Mouse (Mus musculus) forebrain, embryonic 13.5 days (tissue): ENCODE data around the gene Ccdc34. TPM values are rescaled to one million over a fixed set of nuclear protein-coding genes. Genes with fewer than 3 reads are reported as not detected.

Experiments
- ATAC-seq: fragments of 200-750 bp; cut with Nextera tagmentation; 2 replicates; pipeline ENCODE4 v1.8.0; 2017
- H3K27ac ChIP-seq: fragments of 300-500 bp; sonication (generic); 2 replicates; pipeline ENCODE4 v1.5.1; 2015; ENCODE audit warnings: inconsistent platforms, mild to moderate bottlenecking, moderate library complexity
- H3K27me3 ChIP-seq: fragments of 300-500 bp; sonication (generic); 2 replicates; pipeline ENCODE4 v1.6.1; 2015; ENCODE audit warnings: mild to moderate bottlenecking, inconsistent platforms
- H3K36me3 ChIP-seq: fragments of 300-500 bp; sonication (generic); 2 replicates; pipeline ENCODE4 v1.6.1; 2015; ENCODE audit warnings: mild to moderate bottlenecking, inconsistent platforms; ENCODE audit not compliant: poor library complexity, severe bottlenecking
- H3K4me1 ChIP-seq: fragments of 300-500 bp; sonication (generic); 2 replicates; pipeline ENCODE4 v1.6.1; 2015; ENCODE audit warnings: inconsistent platforms
- H3K4me2 ChIP-seq: fragments of 300-500 bp; sonication (generic); 2 replicates; pipeline ENCODE4 v1.6.1; 2015; ENCODE audit warnings: inconsistent platforms, mild to moderate bottlenecking, moderate library complexity
- H3K4me3 ChIP-seq: fragments of 300-500 bp; sonication (generic); 2 replicates; pipeline ENCODE4 v1.5.1; 2015; ENCODE audit warnings: mild to moderate bottlenecking, inconsistent platforms
- H3K9ac ChIP-seq: fragments of 300-500 bp; sonication (generic); 2 replicates; pipeline ENCODE4 v1.6.1; 2015; ENCODE audit warnings: mild to moderate bottlenecking, inconsistent platforms
- H3K9me3 ChIP-seq: fragments of 300-500 bp; sonication (generic); replicated peaks from 2 replicates; pipeline ENCODE4 v1.6.1; 2016; ENCODE audit warnings: inconsistent platforms
- WGBS: fragments of 180-500 bp; shearing (Covaris S2); methylation state at CpG from one replicate; pipeline ENCODE4 v1.1.7; 2015; 5-methylcytosine and 5-hydroxymethylcytosine counted together
- polyA plus RNA-seq: library from polyadenylated mRNA; unstranded; fragments of >200 nt; fragmentation: Nextera tagmentation; extraction: Ambion mirVana; gene quantifications from 2 replicates; pipeline ENCODE4 v1.2.1, GENCODE M21; 2015

Gene Ccdc34
- 52.7 and 57.9 TPM in 2 replicates for polyA plus RNA-seq

GRCm38 (mm10) chr2:110017616-110018505 lies at the start of gene Ccdc34:
Ccdc34 (plus strand) TSS chr2:110017817.
- Histone ChIP-seq H3K4me2 (peak within 1 kb of the TSS; percentile 66), H3K9me3 (no peaks in the 10 kb centered on the region), H3K9ac (peak within 1 kb of the TSS; percentile 92), H3K27me3 (no peaks in the 10 kb centered on the region), H3K27ac (peak within 1 kb of the TSS; percentile 83), H3K36me3 (peaks cover 16% of the 10 kb centered on the region), H3K4me3 (peak within 1 kb of the TSS; percentile 77), H3K4me1 (peaks cover 34% of the 10 kb centered on the region)
- ATAC-seq: peak; percentile 100
- WGBS: under 1% methylated on average over 55 of the region's 55 CpGs

- H3K9ac ChIP-seq: no peak overlapping the region
- WGBS: 80% methylated on average over 3 of the region's 3 CpGs
- no peak for ATAC-seq
- H3K4me2 ChIP-seq: no peak overlapping the region
- no peaks in the 10 kb centered on the region for H3K4me1 ChIP-seq
- peaks cover 69% of the 10 kb centered on the region for H3K27me3 ChIP-seq
- no peaks in the 10 kb centered on the region for H3K36me3 ChIP-seq
- no peaks in the 10 kb centered on the region for H3K9me3 ChIP-seq
- no peak overlapping the region for H3K27ac ChIP-seq
- no peak overlapping the region for H3K4me3 ChIP-seq
Measured at GRCm38 (mm10) chr2:109969381-109969780, 48.2 kb upstream of the Ccdc34 start.

- ATAC-seq: no peak
Measured at GRCm38 (mm10) chr2:109969926-109970532, 47.6 kb upstream of the Ccdc34 start.

GRCm38 (mm10) chr2:109970744-109971410 lies 46.7 kb upstream of the Ccdc34 start:
- Histone ChIP-seq H3K27ac (no peak overlapping the region), H3K4me3 (no peak overlapping the region), H3K9ac (no peak overlapping the region), H3K4me1 (no peaks in the 10 kb centered on the region), H3K9me3 (no peaks in the 10 kb centered on the region), H3K27me3 (peaks cover 66% of the 10 kb centered on the region), H3K36me3 (no peaks in the 10 kb centered on the region), H3K4me2 (no peak overlapping the region)
- ATAC-seq: no peak
- WGBS: 70% methylated on average over 8 of the region's 8 CpGs

More at GRCm38 (mm10) chr2:109969926-109970532, 47.6 kb upstream of the Ccdc34 start:
- Histone ChIP-seq H3K4me1 (no peaks in the 10 kb centered on the region), H3K4me2 (no peak overlapping the region), H3K27ac (no peak overlapping the region), H3K36me3 (no peaks in the 10 kb centered on the region), H3K9ac (no peak overlapping the region), H3K9me3 (no peaks in the 10 kb centered on the region), H3K27me3 (peaks cover 68% of the 10 kb centered on the region), H3K4me3 (no peak overlapping the region)
- WGBS: 72% methylated on average over 10 of the region's 10 CpGs

GRCm38 (mm10) chr2:109972310-109972709 lies 45.3 kb upstream of the Ccdc34 start:
- no peak overlapping the region for H3K27ac ChIP-seq
- peaks cover 58% of the 10 kb centered on the region for H3K27me3 ChIP-seq
- no peak for ATAC-seq
- WGBS: 68% methylated on average over 2 of the region's 2 CpGs
- H3K9me3 ChIP-seq: no peaks in the 10 kb centered on the region
- no peak overlapping the region for H3K4me2 ChIP-seq
- no peaks in the 10 kb centered on the region for H3K36me3 ChIP-seq
- no peak overlapping the region for H3K9ac ChIP-seq
- H3K4me3 ChIP-seq: no peak overlapping the region
- no peaks in the 10 kb centered on the region for H3K4me1 ChIP-seq

- Histone ChIP-seq H3K36me3 (no peaks in the 10 kb centered on the region), H3K27me3 (peaks cover 53% of the 10 kb centered on the region), H3K4me2 (no peak overlapping the region), H3K9ac (no peak overlapping the region), H3K4me3 (no peak overlapping the region), H3K9me3 (no peaks in the 10 kb centered on the region), H3K27ac (no peak overlapping the region), H3K4me1 (no peaks in the 10 kb centered on the region)
- ATAC-seq: no peak
- 57% methylated on average over 7 of the region's 7 CpGs for WGBS
Measured at GRCm38 (mm10) chr2:109972922-109973321, 44.7 kb upstream of the Ccdc34 start.

- Histone ChIP-seq H3K9me3 (no peaks in the 10 kb centered on the region), H3K4me1 (no peaks in the 10 kb centered on the region), H3K4me2 (no peak overlapping the region), H3K9ac (no peak overlapping the region), H3K27ac (no peak overlapping the region), H3K36me3 (no peaks in the 10 kb centered on the region), H3K4me3 (no peak overlapping the region), H3K27me3 (peaks cover 38% of the 10 kb centered on the region)
- ATAC-seq: no peak
- 92% methylated on average over 7 of the region's 7 CpGs for WGBS
Measured at GRCm38 (mm10) chr2:109974807-109975206, 42.8 kb upstream of the Ccdc34 start.

GRCm38 (mm10) chr2:109976181-109976580 lies 41.4 kb upstream of the Ccdc34 start:
- Histone ChIP-seq H3K4me3 (no peak overlapping the region), H3K27ac (no peak overlapping the region), H3K4me2 (no peak overlapping the region), H3K9me3 (no peaks in the 10 kb centered on the region), H3K27me3 (peaks cover 32% of the 10 kb centered on the region), H3K9ac (no peak overlapping the region), H3K4me1 (no peaks in the 10 kb centered on the region), H3K36me3 (no peaks in the 10 kb centered on the region)
- no peak for ATAC-seq
- 89% methylated on average over 2 of the region's 2 CpGs for WGBS

- H3K9ac ChIP-seq: no peak overlapping the region
- no peak overlapping the region for H3K27ac ChIP-seq
- peaks cover 37% of the 10 kb centered on the region for H3K27me3 ChIP-seq
- H3K4me2 ChIP-seq: no peak overlapping the region
- 88% methylated on average over 6 of the region's 6 CpGs for WGBS
- H3K36me3 ChIP-seq: no peaks in the 10 kb centered on the region
- H3K4me3 ChIP-seq: no peak overlapping the region
- H3K4me1 ChIP-seq: no peaks in the 10 kb centered on the region
- no peaks in the 10 kb centered on the region for H3K9me3 ChIP-seq
- no peak for ATAC-seq
Measured at GRCm38 (mm10) chr2:109977322-109977721, 40.3 kb upstream of the Ccdc34 start.

GRCm38 (mm10) chr2:109979209-109979608 lies 38.4 kb upstream of the Ccdc34 start:
- Histone ChIP-seq H3K4me1 (no peaks in the 10 kb centered on the region), H3K4me3 (no peak overlapping the region), H3K9me3 (no peaks in the 10 kb centered on the region), H3K9ac (no peak overlapping the region), H3K27ac (no peak overlapping the region), H3K4me2 (no peak overlapping the region), H3K27me3 (peaks cover 42% of the 10 kb centered on the region), H3K36me3 (no peaks in the 10 kb centered on the region)
- no peak for ATAC-seq

- H3K4me3 ChIP-seq: no peak overlapping the region
- H3K9me3 ChIP-seq: no peaks in the 10 kb centered on the region
- no peak overlapping the region for H3K9ac ChIP-seq
- no peaks in the 10 kb centered on the region; the same call in 1 of the 2 replicates for H3K4me1 ChIP-seq
- H3K27me3 ChIP-seq: peaks cover 69% of the 10 kb centered on the region
- 94% methylated on average over 6 of the region's 6 CpGs for WGBS
- H3K27ac ChIP-seq: no peak overlapping the region
- ATAC-seq: no peak
- H3K36me3 ChIP-seq: no peaks in the 10 kb centered on the region
- no peak overlapping the region for H3K4me2 ChIP-seq
Measured at GRCm38 (mm10) chr2:109983435-109983834, 34.2 kb upstream of the Ccdc34 start.

GRCm38 (mm10) chr2:109984930-109985329 lies 32.7 kb upstream of the Ccdc34 start:
- Histone ChIP-seq H3K4me1 (peaks cover 8% of the 10 kb centered on the region; the same call in 1 of the 2 replicates), H3K9ac (no peak overlapping the region), H3K9me3 (no peaks in the 10 kb centered on the region), H3K27me3 (peaks cover 71% of the 10 kb centered on the region), H3K4me2 (no peak overlapping the region), H3K4me3 (no peak overlapping the region), H3K36me3 (no peaks in the 10 kb centered on the region), H3K27ac (no peak overlapping the region)
- no peak for ATAC-seq
- 75% methylated on average over 1 of the region's 1 CpGs for whole genome bisulfite sequencing
